Mouse (Mus musculus) urinary bladder, postnatal 10 days (tissue): ENCODE results near the gene Btbd35f7.
"Not testable (repeated sequence)": the region's sequence is repeated elsewhere in the genome, so short reads cannot be mapped to it uniquely, and the experiment has no call there.

ENCODE experiments used
- DNase-seq: peaks from one replicate; pipeline ENCODE4 v3.0.0; 2022; ENCODE audit warnings: low spot score

Btbd35f7 gene

DNA sequence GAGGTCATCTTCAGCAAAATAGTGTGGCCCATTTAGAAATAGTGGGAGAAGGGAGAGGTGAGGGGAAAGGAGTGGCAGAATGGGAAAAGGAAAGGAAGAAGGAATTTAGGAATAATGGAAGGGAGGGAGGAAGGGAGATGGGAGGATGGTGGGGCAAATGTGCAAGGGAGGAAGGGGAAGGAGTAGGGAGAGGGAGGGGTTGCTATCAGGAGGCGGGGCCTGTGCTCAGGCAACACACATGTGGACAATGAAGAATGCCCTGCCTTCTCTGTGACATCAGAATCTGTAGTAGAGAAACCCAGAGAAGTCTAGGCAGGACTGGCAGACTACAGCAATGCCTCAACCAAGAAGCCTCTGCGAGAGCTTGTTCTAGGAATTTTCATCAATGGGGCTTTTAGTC, at the start of gene Btbd35f7:
Gene Btbd35f7, plus strand, starts transcription at position 301 of the 400 bp plus-strand sequence.
- DNase-seq = not testable (repeated sequence)
